Mouse (Mus musculus): ENCODE results near the gene Eif5a.

GRCm38 (mm10) chr11:69900471-69901405 is 21.0 kb downstream of the Eif5a start, which contains the start of the genes 2810408A11Rik and Neurl4:
- TF ChIP-seq CTCF (IDR thresholded peaks at IDR 0.05; ENCODE audit: low read depth, low read length) = no peak
- no peak for TF ChIP-seq GATA1 (IDR thresholded peaks at IDR 0.05; ENCODE audit: borderline replicate concordance, low read length)
- TF ChIP-seq GATA2 (IDR thresholded peaks at IDR 0.05; ENCODE audit: borderline replicate concordance, low read depth, low read length) = no peak
- TF ChIP-seq TAL1 (conservative IDR thresholded peaks at IDR 0.05; ENCODE audit: low read depth, low read length) = no peak
- TF ChIP-seq POLR2AphosphoS5 (IDR thresholded peaks at IDR 0.05; ENCODE audit: insufficient replicate concordance, low read depth, low read length) = no peak; the same call in 1 of the 2 replicates
